Mouse (Mus musculus): ENCODE results near the gene Ckap4. TPM values are rescaled to one million over a fixed set of nuclear protein-coding genes. Genes with fewer than 3 reads are reported as not detected.

The Ckap4 gene
- polyA plus RNA-seq (2012; rRNA removed; ENCODE audit: low replicate concordance) = 12.6 and 52.6 TPM in 2 replicates

DNA sequence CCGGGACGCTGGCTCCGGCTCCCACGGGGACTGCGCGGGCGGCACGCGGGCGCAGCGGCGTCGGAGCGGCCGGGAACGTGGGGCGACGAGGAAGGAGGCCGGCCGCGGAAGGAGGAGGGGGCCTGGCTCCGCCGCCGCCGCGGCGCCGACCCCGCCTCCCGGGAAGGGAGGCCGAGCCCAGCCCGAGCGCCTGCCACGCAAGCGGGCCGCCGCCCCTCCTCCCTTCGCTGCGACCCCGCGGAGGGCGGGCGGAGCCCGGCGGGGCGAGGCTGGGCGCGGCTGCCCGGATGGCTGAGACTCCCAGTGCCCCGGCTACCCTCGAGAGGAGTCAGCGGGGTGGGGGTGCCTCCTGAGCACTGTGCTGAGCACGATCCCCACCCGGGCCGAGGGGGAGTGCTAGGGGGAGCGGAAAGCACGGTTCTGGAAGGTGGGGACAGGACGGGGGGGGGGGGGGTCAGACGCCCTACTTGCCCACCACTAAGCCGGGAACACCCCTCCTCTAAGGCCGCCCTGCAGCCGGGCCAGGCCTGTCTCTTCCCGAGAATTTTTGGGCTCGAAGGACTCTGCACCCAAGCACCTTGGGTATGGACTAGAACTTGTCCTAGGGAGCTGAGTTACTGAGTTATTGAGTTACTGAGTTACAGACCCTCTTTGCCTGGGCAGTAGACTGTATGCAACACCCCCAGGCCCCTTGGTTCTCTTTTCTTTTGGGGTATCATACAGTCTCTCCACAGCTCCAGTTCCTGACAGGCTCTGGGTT, at the start of gene Ckap4:
Ckap4 (minus strand) TSS at position 151 of the 760 bp plus-strand sequence.

DNA sequence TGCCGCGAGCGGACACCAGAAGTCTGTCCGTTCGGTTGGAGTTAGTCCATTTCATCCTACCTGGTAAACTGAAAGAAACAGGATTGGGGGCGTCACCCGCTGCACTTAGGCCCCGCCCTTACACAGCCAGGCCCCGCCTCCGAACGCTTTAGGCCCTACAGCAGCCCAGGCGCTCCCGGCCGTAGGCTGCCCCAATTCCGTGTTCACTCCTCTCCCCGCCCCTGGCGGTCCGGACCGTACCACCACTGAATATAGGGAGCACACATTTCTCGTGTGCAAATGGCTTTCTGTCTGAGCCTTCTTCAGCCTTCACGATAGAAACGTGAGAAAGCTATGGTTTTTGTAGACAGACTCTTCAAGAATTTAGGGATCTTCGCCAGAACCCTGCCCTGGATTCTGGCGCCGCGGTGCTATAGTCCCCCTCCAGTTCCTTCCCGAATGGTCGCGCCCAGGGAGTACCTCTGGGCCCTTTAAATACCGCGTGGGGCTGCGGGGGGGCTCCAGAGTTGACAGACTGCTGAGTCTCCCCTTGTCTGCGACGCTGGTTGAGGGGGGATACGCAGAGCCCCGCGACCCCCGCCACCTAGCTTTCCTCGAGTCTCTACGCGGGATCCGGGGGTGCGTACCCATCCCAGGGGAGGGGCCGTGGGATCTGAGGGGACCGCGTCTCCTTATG, 42.7 kb upstream of the Ckap4 start, which contains the start of gene Tcp11l2:
Tcp11l2 (plus strand) TSS at position 232 of the 676 bp plus-strand sequence.

Other genes starting within 250 kb of the Ckap4 start
- gene Nuak1, start 93.5 kb downstream of the Ckap4 start, polyA plus RNA-seq (2012; rRNA removed; ENCODE audit: low replicate concordance) = 28.4 and 29.4 TPM in 2 replicates
- gene Tcp11l2, start 42.6 kb upstream of the Ckap4 start, polyA plus RNA-seq (2012; rRNA removed; ENCODE audit: low replicate concordance) = 40.8 and 53.8 TPM in 2 replicates
- 4.3 and 8.3 TPM in 2 replicates for gene Polr3b, start 88.2 kb upstream of the Ckap4 start, polyA plus RNA-seq (2012; rRNA removed; ENCODE audit: low replicate concordance)
- gene Rfx4, start 222.0 kb upstream of the Ckap4 start, polyA plus RNA-seq (2012; rRNA removed; ENCODE audit: low replicate concordance) = 0.04 and 0.11 TPM in 2 replicates